Mouse (Mus musculus) myocyte (in vitro differentiated cells): ENCODE results near the gene Hist1h3f. TPM values are rescaled to one million over a fixed set of nuclear protein-coding genes. Genes with fewer than 3 reads are reported as not detected.
A peak's percentile ranks its signal among the peaks of the same experiment; 100 is the strongest.

Source experiments
- H3K27me3 ChIP-seq: one replicate; pipeline ENCODE4 v1.6.1; 2011; ENCODE audit not compliant: control insufficient read depth, insufficient read depth, insufficient read length
- H3K36me3 ChIP-seq: one replicate; pipeline ENCODE4 v1.6.1; 2011; ENCODE audit not compliant: control insufficient read depth, insufficient read depth
- H3K4me2 ChIP-seq: one replicate; pipeline ENCODE4 v1.6.1; 2011; ENCODE audit warnings: low read depth, control low read depth
- H3K4me3 ChIP-seq: one replicate; pipeline ENCODE4 v1.5.1; 2011; ENCODE audit warnings: mild to moderate bottlenecking, control low read depth, moderate library complexity
- H3K79me2 ChIP-seq: one replicate; pipeline ENCODE4 v1.6.1; 2011; ENCODE audit not compliant: control insufficient read depth, insufficient read depth
- H3ac ChIP-seq: one replicate; pipeline ENCODE4 v1.6.1; 2011; ENCODE audit not compliant: control insufficient read depth, insufficient read length
- CEBPB ChIP-seq: IDR thresholded peaks from 2 replicates; pipeline ENCODE4 v1.6.1; 2011; ENCODE audit warnings: mild to moderate bottlenecking, moderate library complexity; ENCODE audit not compliant: poor library complexity, insufficient read depth, severe bottlenecking
- E2F4 ChIP-seq: IDR thresholded peaks from one replicate; pipeline ENCODE4 v1.6.1; 2011; ENCODE audit warnings: mild to moderate bottlenecking, control low read depth, moderate library complexity; ENCODE audit not compliant: insufficient read depth
- MAX ChIP-seq: IDR thresholded peaks from one replicate; pipeline ENCODE4 v1.6.1; 2011; ENCODE audit warnings: low read depth, mild to moderate bottlenecking, control low read depth
- MYOD1 ChIP-seq, 3 experiments: IDR thresholded peaks; one replicate each; pipeline ENCODE4 v1.6.1; 2011; ENCODE audit warnings: control low read depth in 2 of 3, low read depth in 2 of 3, mild to moderate bottlenecking in 2 of 3, moderate library complexity in 1 of 3; ENCODE audit not compliant: insufficient read length in 2 of 3, control insufficient read depth in 1 of 3
- MYOG ChIP-seq, 3 experiments: IDR thresholded peaks; one replicate each; pipeline ENCODE4 v1.6.1; 2011; ENCODE audit warnings: control low read depth in 2 of 3, low read depth in 2 of 3, mild to moderate bottlenecking in 2 of 3; ENCODE audit not compliant: insufficient read length in 2 of 3, control insufficient read depth in 1 of 3, insufficient read depth in 1 of 3
- POLR2A ChIP-seq: IDR thresholded peaks from one replicate; pipeline ENCODE4 v1.6.1; 2011; ENCODE audit warnings: low read depth, mild to moderate bottlenecking, control low read depth, moderate library complexity; ENCODE audit not compliant: insufficient read length
- POLR2AphosphoS2 ChIP-seq: IDR thresholded peaks from one replicate; pipeline ENCODE4 v1.6.1; 2011; ENCODE audit warnings: low read depth, control low read depth; ENCODE audit not compliant: insufficient read length
- REST ChIP-seq: IDR thresholded peaks from one replicate; pipeline ENCODE4 v1.6.1; 2011; ENCODE audit warnings: mild to moderate bottlenecking, control low read depth, moderate library complexity; ENCODE audit not compliant: insufficient read depth, insufficient read length
- SRF ChIP-seq: IDR thresholded peaks from one replicate; pipeline ENCODE4 v1.6.1; 2011; ENCODE audit warnings: low read depth; ENCODE audit not compliant: control insufficient read depth, insufficient read length
- TCF12 ChIP-seq: IDR thresholded peaks from one replicate; pipeline ENCODE4 v1.6.1; 2011; ENCODE audit warnings: mild to moderate bottlenecking, control low read depth; ENCODE audit not compliant: poor library complexity, insufficient read depth, severe bottlenecking
- TCF3 ChIP-seq: IDR thresholded peaks from one replicate; pipeline ENCODE4 v1.6.1; 2011; ENCODE audit warnings: low read depth, control low read depth; ENCODE audit not compliant: insufficient read length
- USF1 ChIP-seq: IDR thresholded peaks from one replicate; pipeline ENCODE4 v1.6.1; 2011; ENCODE audit warnings: low read depth, mild to moderate bottlenecking, control low read depth, moderate library complexity
- polyA plus RNA-seq: library from polyadenylated mRNA; unstranded; fragments of >200 nt; fragmentation: generic; extraction: Trizol; gene quantifications from one replicate; pipeline ENCODE4 v1.2.1, GENCODE M21; 2012; ENCODE audit warnings: missing spikeins

Gene Hist1h3f
- polyA plus RNA-seq, 1 experiment: 0.91 TPM

DNA sequence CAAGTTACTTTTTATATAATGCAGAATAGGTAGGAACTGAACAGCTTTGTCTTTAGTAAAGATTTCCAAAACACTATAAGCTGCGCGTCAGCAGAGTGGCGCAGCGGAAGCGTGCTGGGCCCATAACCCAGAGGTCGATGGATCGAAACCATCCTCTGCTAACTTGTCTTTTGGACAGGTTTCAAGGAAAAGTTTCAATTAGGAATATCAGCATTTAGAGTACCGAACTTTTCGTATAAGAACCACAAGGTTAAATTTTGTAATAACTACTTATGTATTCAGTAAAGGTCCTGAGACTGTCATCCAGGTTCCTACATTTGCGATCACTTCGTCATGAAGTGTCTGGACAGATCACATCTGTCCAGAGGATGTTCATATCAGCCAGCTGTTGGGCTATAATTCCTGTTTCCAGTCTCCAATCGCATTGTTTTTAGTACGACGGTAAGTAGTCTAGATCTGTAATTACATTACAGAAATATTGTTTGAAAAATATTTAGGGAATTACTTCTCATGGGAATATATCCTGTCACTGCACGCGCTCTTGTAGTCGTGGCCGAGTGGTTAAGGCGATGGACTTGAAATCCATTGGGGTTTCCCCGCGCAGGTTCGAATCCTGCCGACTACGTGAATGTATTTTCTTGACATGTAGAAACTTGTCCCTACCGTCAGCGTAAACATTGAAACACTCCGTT is 26.1 kb upstream of the Hist1h3f start:
- Histone ChIP-seq H3K27me3 (no peaks in the 10 kb centered on the region), H3K4me2 (peak overlapping the region; percentile 88), H3K4me3 (peak overlapping the region; percentile 29), H3K79me2 (no peaks in the 10 kb centered on the region), H3K36me3 (no peaks in the 10 kb centered on the region), H3ac (no peak overlapping the region)
- TF ChIP-seq POLR2AphosphoS2: no peak
- TF ChIP-seq E2F4: no peak
- TF ChIP-seq MAX: no peak
- TF ChIP-seq MYOD1 (IDR thresholded peaks at IDR 0.05; ENCODE audit: control insufficient read depth in 1 of 3, insufficient read length in 2 of 3, low read depth in 2 of 3): no peak
- TF ChIP-seq TCF3: no peak
- TF ChIP-seq MYOG (IDR thresholded peaks at IDR 0.05; ENCODE audit: control insufficient read depth in 1 of 3, insufficient read depth in 1 of 3, insufficient read length in 2 of 3, low read depth in 2 of 3): no peak
- TF ChIP-seq POLR2A: no peak
- TF ChIP-seq USF1: no peak
- TF ChIP-seq CEBPB: no peak
- no peak for TF ChIP-seq TCF12
- no peak for TF ChIP-seq SRF
- TF ChIP-seq REST: no peak

- Histone ChIP-seq H3K4me3 (peak overlapping the region; percentile 29), H3K4me2 (peak overlapping the region; percentile 88), H3ac (no peak overlapping the region), H3K36me3 (no peaks in the 10 kb centered on the region), H3K27me3 (no peaks in the 10 kb centered on the region), H3K79me2 (no peaks in the 10 kb centered on the region)
- TF ChIP-seq USF1: no peak
- TF ChIP-seq TCF12: no peak
- no peak for TF ChIP-seq E2F4
- TF ChIP-seq MAX: no peak
- TF ChIP-seq POLR2A: no peak
- TF ChIP-seq TCF3: no peak
- no peak for TF ChIP-seq POLR2AphosphoS2
- no peak for TF ChIP-seq CEBPB
- no peak for TF ChIP-seq SRF
- no peak for TF ChIP-seq MYOD1 (IDR thresholded peaks at IDR 0.05; ENCODE audit: control insufficient read depth in 1 of 3, insufficient read length in 2 of 3, low read depth in 2 of 3)
- TF ChIP-seq REST: no peak
- no peak for TF ChIP-seq MYOG (IDR thresholded peaks at IDR 0.05; ENCODE audit: control insufficient read depth in 1 of 3, insufficient read depth in 1 of 3, insufficient read length in 2 of 3, low read depth in 2 of 3)
Measured at GRCm38 (mm10) chr13:23518295-23518603, 25.6 kb upstream of the Hist1h3f start.

DNA sequence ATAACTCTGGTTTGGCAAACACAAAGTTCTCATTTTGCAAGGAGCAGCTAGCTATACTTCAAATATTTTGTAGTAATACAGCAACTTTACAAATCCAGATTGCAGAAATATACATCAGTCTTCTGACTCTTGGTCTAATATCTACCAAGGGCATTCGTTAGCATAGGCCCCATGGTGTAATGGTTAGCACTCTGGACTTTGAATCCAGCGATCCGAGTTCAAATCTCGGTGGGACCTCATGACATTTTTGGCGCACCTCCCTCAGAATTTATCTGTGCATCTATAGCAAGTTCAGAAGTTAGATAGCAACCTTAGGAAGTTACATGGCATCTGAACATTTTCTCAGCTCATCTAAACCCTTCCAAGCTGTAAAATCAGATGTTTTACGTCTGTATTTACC is 25.0 kb upstream of the Hist1h3f start:
- no peak for TF ChIP-seq MAX
- TF ChIP-seq CEBPB: peak; percentile 63; the same call in 1 of the 2 replicates
- Histone ChIP-seq H3K27me3 (no peaks in the 10 kb centered on the region), H3K4me2 (peak overlapping the region; percentile 88), H3K36me3 (no peaks in the 10 kb centered on the region), H3K79me2 (no peaks in the 10 kb centered on the region), H3ac (no peak overlapping the region), H3K4me3 (peak overlapping the region; percentile 29)

DNA sequence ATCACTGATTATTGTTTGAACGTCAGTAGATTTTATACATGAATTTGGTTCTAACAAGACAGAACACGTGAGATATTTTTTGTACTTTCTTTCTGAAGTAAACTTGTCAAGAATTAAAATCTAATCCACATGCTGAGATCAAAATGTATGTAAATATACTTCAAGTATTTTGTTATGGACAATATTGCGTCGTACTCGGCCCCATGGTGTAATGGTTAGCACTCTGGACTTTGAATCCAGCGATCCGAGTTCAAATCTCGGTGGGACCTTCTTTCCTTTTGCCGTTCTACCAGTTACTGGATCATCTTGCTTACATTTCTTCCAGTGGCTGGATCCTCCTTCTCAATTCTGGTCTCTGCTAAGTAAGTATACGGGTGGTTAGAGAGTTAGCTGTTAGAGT is 24.4 kb upstream of the Hist1h3f start:
- TF ChIP-seq USF1: no peak
- no peak for TF ChIP-seq TCF3
- TF ChIP-seq E2F4: no peak
- TF ChIP-seq CEBPB: no peak
- no peaks in the 10 kb centered on the region for H3K36me3 ChIP-seq
- H3K79me2 ChIP-seq: no peaks in the 10 kb centered on the region
- H3K27me3 ChIP-seq: no peaks in the 10 kb centered on the region
- H3K4me3 ChIP-seq: peak overlapping the region; percentile 29
- peak overlapping the region; percentile 88 for H3K4me2 ChIP-seq
- no peak overlapping the region for H3ac ChIP-seq

GRCm38 (mm10) chr13:23521703-23522102 is 22.1 kb upstream of the Hist1h3f start:
- H3K27me3 ChIP-seq: no peaks in the 10 kb centered on the region

More at GRCm38 (mm10) chr13:23521703-23522102, 22.1 kb upstream of the Hist1h3f start:
- Histone ChIP-seq H3ac (no peak overlapping the region), H3K36me3 (no peaks in the 10 kb centered on the region), H3K79me2 (no peaks in the 10 kb centered on the region), H3K4me3 (no peak overlapping the region), H3K4me2 (peak overlapping the region; percentile 45)
- no peak for TF ChIP-seq USF1
- 0 out of 2 replicates have a peak, but pooled peaks have one; percentile 16 for TF ChIP-seq CEBPB
